Mouse (Mus musculus) heart, embryonic 12.5 days (tissue): ENCODE results near the gene Atad3a. TPM values are rescaled to one million over a fixed set of nuclear protein-coding genes. Genes with fewer than 3 reads are reported as not detected.
A peak's percentile ranks its signal among the peaks of the same experiment; 100 is the strongest.

Experiments
- ATAC-seq: fragments of 200-750 bp; cut with Nextera tagmentation; 2 replicates; pipeline ENCODE4 v1.8.0; 2017; ENCODE audit warnings: moderate TSS enrichment, moderate library complexity; ENCODE audit not compliant: insufficient number of reproducible peaks, low FRiP score
- H3K27ac ChIP-seq: fragments of 300-500 bp; sonication (generic); 2 replicates; pipeline ENCODE4 v1.5.1; 2016; ENCODE audit warnings: mild to moderate bottlenecking, moderate library complexity; ENCODE audit not compliant: poor library complexity, severe bottlenecking
- H3K27me3 ChIP-seq: fragments of 300-500 bp; sonication (generic); replicated peaks from 2 replicates; pipeline ENCODE4 v1.6.1; 2016; ENCODE audit warnings: mild to moderate bottlenecking, moderate library complexity
- H3K36me3 ChIP-seq: fragments of 300-500 bp; sonication (generic); 2 replicates; pipeline ENCODE4 v1.6.1; 2016; ENCODE audit warnings: mild to moderate bottlenecking, moderate library complexity
- H3K4me1 ChIP-seq: fragments of 300-500 bp; sonication (generic); replicated peaks from 2 replicates; pipeline ENCODE4 v1.6.1; 2016; ENCODE audit warnings: mild to moderate bottlenecking
- H3K4me2 ChIP-seq: fragments of 300-500 bp; sonication (generic); 2 replicates; pipeline ENCODE4 v1.6.1; 2016; ENCODE audit warnings: mild to moderate bottlenecking, moderate library complexity
- H3K4me3 ChIP-seq: fragments of 300-500 bp; sonication (generic); 2 replicates; pipeline ENCODE4 v1.5.1; 2016; ENCODE audit warnings: mild to moderate bottlenecking
- H3K9ac ChIP-seq: fragments of 300-500 bp; sonication (generic); 2 replicates; pipeline ENCODE4 v1.6.1; 2016; ENCODE audit warnings: mild to moderate bottlenecking, moderate library complexity
- H3K9me3 ChIP-seq: fragments of 300-500 bp; sonication (generic); replicated peaks from 2 replicates; pipeline ENCODE4 v1.6.1; 2016; ENCODE audit warnings: mild to moderate bottlenecking, moderate library complexity
- WGBS: fragments of 180-500 bp; shearing (Covaris S2); methylation state at CpG from one replicate; pipeline ENCODE4 v1.1.7; 2016; 5-methylcytosine and 5-hydroxymethylcytosine counted together
- polyA plus RNA-seq: library from polyadenylated mRNA; unstranded; fragments of >200 nt; fragmentation: Nextera tagmentation; extraction: Ambion mirVana; gene quantifications from 2 replicates; pipeline ENCODE4 v1.2.1, GENCODE M21; 2016

Atad3a gene
- polyA plus RNA-seq, 1 experiment from 2014 or later = 104 TPM

DNA sequence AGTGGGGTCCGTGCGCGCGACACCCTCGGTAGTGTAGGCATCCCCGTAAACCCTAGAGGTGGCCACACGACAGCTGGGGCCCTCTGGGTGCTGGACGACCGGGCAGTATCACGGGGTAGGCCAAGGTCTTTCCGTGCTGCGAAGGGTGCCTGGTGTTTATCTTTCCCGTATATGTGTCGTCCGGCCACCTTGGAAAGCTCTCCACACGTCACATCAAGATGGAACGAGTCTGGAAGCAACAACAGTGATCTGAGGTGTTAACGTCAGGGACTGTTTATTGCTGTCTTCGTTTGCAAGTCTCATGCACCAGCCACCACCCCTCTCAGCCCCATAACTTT is 55.3 kb downstream of the Atad3a start:
- H3K27ac ChIP-seq = peak overlapping the region; percentile 92
- no peak for ATAC-seq
- peak overlapping the region; percentile 75 for H3K4me2 ChIP-seq
- no peaks in the 10 kb centered on the region for H3K9me3 ChIP-seq
- H3K36me3 ChIP-seq = no peaks in the 10 kb centered on the region
- H3K9ac ChIP-seq = peak overlapping the region; percentile 94
- H3K4me3 ChIP-seq = peak overlapping the region; percentile 98
- 0% methylated on average over 19 of the region's 19 CpGs for WGBS
- peaks cover 29% of the 10 kb centered on the region for H3K4me1 ChIP-seq
- no peaks in the 10 kb centered on the region for H3K27me3 ChIP-seq

GRCm38 (mm10) chr4:155704721-155705591 is 55.9 kb downstream of the Atad3a start, which contains the start of gene Ssu72:
Gene Ssu72, plus strand, starts transcription at chr4:155704800.
- Histone ChIP-seq H3K4me1 (peaks cover 22% of the 10 kb centered on the region), H3K9ac (peak within 1 kb of the TSS; percentile 94), H3K4me2 (peak within 1 kb of the TSS; percentile 75), H3K36me3 (no peaks in the 10 kb centered on the region), H3K27me3 (no peaks in the 10 kb centered on the region), H3K27ac (peak within 1 kb of the TSS; percentile 92), H3K9me3 (no peaks in the 10 kb centered on the region), H3K4me3 (peak within 1 kb of the TSS; percentile 98)
- peak; percentile 95 for ATAC-seq
- under 1% methylated on average over 83 of the region's 83 CpGs for WGBS

GRCm38 (mm10) chr4:155703425-155703929 is 57.4 kb downstream of the Atad3a start:
- Histone ChIP-seq H3K27me3 (no peaks in the 10 kb centered on the region), H3K27ac (no peak overlapping the region), H3K4me3 (no peak overlapping the region), H3K36me3 (no peaks in the 10 kb centered on the region), H3K4me1 (peaks cover 14% of the 10 kb centered on the region), H3K4me2 (no peak overlapping the region), H3K9ac (no peak overlapping the region), H3K9me3 (no peaks in the 10 kb centered on the region)
- WGBS = 95% methylated on average over 4 of the region's 4 CpGs
- ATAC-seq = no peak

DNA sequence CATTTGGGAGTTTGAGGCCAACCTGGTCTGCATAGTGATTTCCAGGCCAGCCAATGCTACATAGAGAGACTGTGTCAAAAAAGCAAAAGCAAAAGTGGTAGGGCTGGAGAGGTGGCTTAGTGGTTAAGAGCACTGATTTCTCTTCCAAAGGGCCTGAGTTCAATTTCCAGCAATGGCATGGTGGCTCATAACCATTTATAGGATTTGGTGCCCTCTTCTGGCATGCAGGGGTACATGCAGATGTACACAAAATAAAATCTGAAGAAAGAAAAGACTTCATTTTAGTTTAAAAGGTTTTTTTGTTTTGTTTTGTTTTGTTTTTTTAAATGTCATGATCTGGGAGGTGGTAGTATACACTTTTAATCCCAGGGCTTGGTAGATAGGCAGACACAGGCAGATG is 60.5 kb downstream of the Atad3a start:
- H3K4me2 ChIP-seq = no peak overlapping the region

DNA sequence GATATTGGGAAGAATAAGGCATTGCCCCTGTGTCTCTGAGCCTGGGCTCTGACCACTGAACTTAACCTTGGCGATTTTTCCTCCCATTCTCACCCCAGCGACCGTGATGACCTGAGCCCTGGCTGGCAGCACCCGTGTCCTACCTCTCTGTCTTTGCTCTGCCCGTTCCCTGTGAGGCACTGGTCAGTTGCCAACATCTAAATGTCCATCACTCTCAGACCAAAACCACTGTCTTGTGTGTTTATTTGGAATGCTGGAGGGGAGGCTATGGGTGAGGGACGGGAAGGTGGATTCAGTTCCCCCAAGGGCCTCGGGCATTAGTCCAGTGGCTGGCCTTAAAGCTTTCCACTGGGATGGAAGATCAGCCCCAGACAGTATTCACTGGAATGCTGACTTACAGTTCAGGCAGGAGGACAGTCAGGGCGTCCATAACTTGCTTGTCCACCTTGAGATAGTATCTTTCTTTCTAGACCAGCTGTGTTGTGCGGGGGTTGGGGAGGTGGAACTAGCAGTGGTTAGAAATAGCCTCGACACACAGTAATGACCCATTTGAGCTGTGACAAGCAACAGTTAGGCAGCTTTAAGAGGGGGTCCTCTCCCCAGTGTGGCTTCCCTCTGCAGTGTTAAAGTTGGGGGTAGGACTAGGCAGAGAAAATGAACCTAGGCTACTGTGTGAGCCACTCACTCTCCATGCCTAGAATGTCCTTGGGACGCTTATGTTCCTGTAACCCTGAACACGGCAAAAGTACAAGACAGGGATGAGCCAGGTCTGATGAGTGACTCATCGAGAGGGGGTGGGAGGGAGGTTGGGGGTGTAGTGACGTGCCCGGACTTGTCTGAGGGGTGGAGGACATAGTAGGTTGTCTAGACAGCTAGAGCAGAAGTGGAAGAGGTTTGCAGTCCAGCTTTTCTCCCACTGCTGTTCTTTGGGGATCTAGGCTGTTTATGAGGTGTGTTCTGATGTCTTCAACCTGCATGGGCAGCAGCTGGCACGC is 64.3 kb downstream of the Atad3a start:
- no peak for ATAC-seq
- Histone ChIP-seq H3K4me3 (no peak overlapping the region), H3K9me3 (no peaks in the 10 kb centered on the region), H3K36me3 (no peaks in the 10 kb centered on the region), H3K4me2 (no peak overlapping the region), H3K27ac (no peak overlapping the region), H3K27me3 (peaks cover 28% of the 10 kb centered on the region), H3K9ac (no peak overlapping the region), H3K4me1 (peaks cover 5% of the 10 kb centered on the region; the same call in 1 of the 2 replicates)
- WGBS = 57% methylated on average over 16 of the region's 16 CpGs

More for the DNA sequence above, 60.5 kb downstream of the Atad3a start:
- Histone ChIP-seq H3K9me3 (no peaks in the 10 kb centered on the region), H3K36me3 (no peaks in the 10 kb centered on the region), H3K27ac (no peak overlapping the region), H3K4me3 (no peak overlapping the region), H3K4me1 (0 out of 2 replicates have a peak, but pooled peaks cover 4% of the 10 kb centered on the region), H3K27me3 (peaks cover 9% of the 10 kb centered on the region), H3K9ac (no peak overlapping the region)
- no peak for ATAC-seq

GRCm38 (mm10) chr4:155695531-155696062 is 65.3 kb downstream of the Atad3a start:
- peaks cover 5% of the 10 kb centered on the region; the same call in 1 of the 2 replicates for H3K4me1 ChIP-seq
- H3K4me2 ChIP-seq = peak overlapping the region; percentile 99
- no peak for ATAC-seq
- no peak overlapping the region for H3K4me3 ChIP-seq
- H3K27ac ChIP-seq = no peak overlapping the region
- WGBS = 90% methylated on average over 4 of the region's 4 CpGs
- no peaks in the 10 kb centered on the region for H3K9me3 ChIP-seq
- H3K9ac ChIP-seq = no peak overlapping the region
- H3K27me3 ChIP-seq = peaks cover 35% of the 10 kb centered on the region
- no peaks in the 10 kb centered on the region for H3K36me3 ChIP-seq

- H3K4me2 ChIP-seq = peak overlapping the region; percentile 99
- peaks cover 35% of the 10 kb centered on the region for H3K27me3 ChIP-seq
- peak overlapping the region; percentile 69 for H3K4me3 ChIP-seq
- peak overlapping the region; percentile 87 for H3K9ac ChIP-seq
- H3K4me1 ChIP-seq = peaks cover 5% of the 10 kb centered on the region; the same call in 1 of the 2 replicates
- 0 out of 2 replicates have a peak overlapping the region, but pooled peaks have one; percentile 28 for H3K27ac ChIP-seq
- H3K9me3 ChIP-seq = no peaks in the 10 kb centered on the region
- H3K36me3 ChIP-seq = no peaks in the 10 kb centered on the region
- 1% methylated on average over 92 of the region's 92 CpGs for WGBS
- peak; percentile 56 for ATAC-seq
These were observed 66.2 kb downstream of the Atad3a start for GRCm38 (mm10) chr4:155694482-155695401.

GRCm38 (mm10) chr4:155694111-155694481 is 66.8 kb downstream of the Atad3a start, which contains the start of gene Fndc10:
Gene Fndc10, plus strand, starts transcription at chr4:155694342.
- Histone ChIP-seq H3K27me3 (peaks cover 35% of the 10 kb centered on the region), H3K36me3 (no peaks in the 10 kb centered on the region), H3K27ac (0 out of 2 replicates have a peak within 1 kb of the TSS, but pooled peaks have one; percentile 28), H3K4me1 (peaks cover 5% of the 10 kb centered on the region; the same call in 1 of the 2 replicates), H3K9me3 (no peaks in the 10 kb centered on the region), H3K4me3 (peak within 1 kb of the TSS; percentile 69), H3K4me2 (peak within 1 kb of the TSS; percentile 99), H3K9ac (peak within 1 kb of the TSS; percentile 87)
- peak; percentile 71; the same call in 1 of the 2 replicates for ATAC-seq
- WGBS = under 1% methylated on average over 42 of the region's 47 CpGs

DNA sequence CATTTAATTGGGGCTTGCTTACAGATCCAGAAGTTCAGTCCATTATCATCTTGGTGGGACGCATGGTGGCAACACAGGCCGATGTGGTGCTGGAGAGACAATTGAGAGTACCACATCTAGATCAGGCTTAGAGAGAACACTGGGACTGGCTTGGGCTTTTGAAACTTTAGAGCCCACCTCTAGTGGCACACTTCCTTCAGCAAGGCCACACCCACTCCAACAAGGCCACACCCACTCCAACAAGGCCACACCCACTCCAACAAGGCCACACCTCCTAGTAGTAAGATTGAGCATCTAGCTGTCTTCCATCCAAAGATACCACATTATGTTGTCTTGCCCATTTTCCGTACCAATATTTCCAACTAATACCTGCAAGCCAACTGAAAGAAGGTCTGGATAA is 68.5 kb downstream of the Atad3a start:
- no peak overlapping the region for H3K9ac ChIP-seq
- no peaks in the 10 kb centered on the region for H3K9me3 ChIP-seq
- 92% methylated on average over 3 of the region's 3 CpGs for WGBS
- H3K4me2 ChIP-seq = no peak overlapping the region
- H3K27me3 ChIP-seq = peaks cover 35% of the 10 kb centered on the region
- no peak for ATAC-seq
- H3K27ac ChIP-seq = no peak overlapping the region
- H3K36me3 ChIP-seq = no peaks in the 10 kb centered on the region
- H3K4me3 ChIP-seq = no peak overlapping the region
- H3K4me1 ChIP-seq = peaks cover 5% of the 10 kb centered on the region; the same call in 1 of the 2 replicates
